Mouse (Mus musculus) liver, embryonic 14.5 days (tissue): Measurements from ENCODE around the gene Mrps34. TPM values are rescaled to one million over a fixed set of nuclear protein-coding genes. Genes with fewer than 3 reads are reported as not detected.

Source experiments
- ATAC-seq: fragments of 200-750 bp; cut with Nextera tagmentation; 2 replicates; pipeline ENCODE4 v1.8.0; 2017; ENCODE audit warnings: moderate number of reproducible peaks, mild to moderate bottlenecking, moderate library complexity; ENCODE audit not compliant: insufficient read depth
- DNase-seq, 3 experiments: peaks; one replicate each; pipeline ENCODE4 v3.0.0-alpha.2; 2012 to 2013; ENCODE audit warnings: low read depth in 3 of 3, low spot score in 3 of 3
- H3K27ac ChIP-seq: fragments of 300-500 bp; sonication (generic); 2 replicates; pipeline ENCODE4 v1.5.1; 2014; ENCODE audit warnings: moderate library complexity, mild to moderate bottlenecking, control low read depth, inconsistent platforms
- H3K27me3 ChIP-seq: fragments of 300-500 bp; sonication (generic); 2 replicates; pipeline ENCODE4 v1.6.1; 2014; ENCODE audit warnings: mild to moderate bottlenecking, low read length, moderate library complexity; ENCODE audit not compliant: control insufficient read depth, insufficient read depth
- H3K36me3 ChIP-seq: fragments of 300-500 bp; sonication (generic); replicated peaks from 2 replicates; pipeline ENCODE4 v1.6.1; 2014; ENCODE audit warnings: low read depth; ENCODE audit not compliant: control insufficient read depth, insufficient read depth
- H3K4me1 ChIP-seq, 2 experiments: fragments of 200-500 bp in 1 of 2; fragments of 300-500 bp in 1 of 2; sonication (generic) in 1 of 2; replicated peaks; 2 replicates each; pipeline ENCODE4 v1.6.1; 2012 to 2014; ENCODE audit warnings: antibody characterized with exemption in 1 of 2, inconsistent platforms in 1 of 2, low read length in 1 of 2; ENCODE audit not compliant: control insufficient read depth in 2 of 2, insufficient read depth in 2 of 2
- H3K4me2 ChIP-seq: fragments of 300-500 bp; sonication (generic); 2 replicates; pipeline ENCODE4 v1.6.1; 2014; ENCODE audit warnings: low read depth, mild to moderate bottlenecking, control low read depth, moderate library complexity
- H3K4me3 ChIP-seq, 2 experiments: fragments of 200-500 bp in 1 of 2; fragments of 300-500 bp in 1 of 2; sonication (generic) in 1 of 2; 2 replicates each; pipeline ENCODE4 v1.5.1; 2012 to 2014; ENCODE audit warnings: low read depth in 2 of 2, low read length in 2 of 2, mild to moderate bottlenecking in 2 of 2, control low read depth in 1 of 2, inconsistent platforms in 1 of 2, moderate library complexity in 1 of 2; ENCODE audit not compliant: insufficient read depth in 1 of 2
- H3K9ac ChIP-seq: fragments of 300-500 bp; sonication (generic); replicated peaks from 2 replicates; pipeline ENCODE4 v1.6.1; 2014; ENCODE audit warnings: mild to moderate bottlenecking, control low read depth, moderate library complexity
- H3K9me3 ChIP-seq: fragments of 300-500 bp; sonication (generic); 2 replicates; pipeline ENCODE4 v1.6.1; 2016; ENCODE audit warnings: low read length, mixed read lengths; ENCODE audit not compliant: control insufficient read depth
- CTCF ChIP-seq: IDR thresholded peaks from 2 replicates; pipeline ENCODE4 v1.5.1; 2016; ENCODE audit warnings: antibody characterized with exemption, low read depth, control low read depth
- EP300 ChIP-seq: IDR thresholded peaks from 2 replicates; pipeline ENCODE4 v1.6.1; 2016; ENCODE audit warnings: antibody characterized with exemption, low read depth
- WGBS: fragments of 180-500 bp; shearing (Covaris S2); extraction: QIAGEN DNeasy Blood & Tissue Kit; methylation state at CpG from one replicate; pipeline ENCODE4 v1.1.7; 2014; ENCODE audit not compliant: insufficient replicate concordance; 5-methylcytosine and 5-hydroxymethylcytosine counted together
- polyA plus RNA-seq, 2 experiments: library from polyadenylated mRNA; depleted of rRNA in 1 of 2; stranded (reverse) in 1 of 2; unstranded in 1 of 2; fragments of >200 nt; fragmentation: Nextera tagmentation in 1 of 2; extraction: Ambion mirVana in 1 of 2; gene quantifications; 2 replicates each; pipeline versions ENCODE4 v1.2.1 to v1.2.3; 2012 to 2014

Gene Mrps34
- polyA plus RNA-seq, 2 experiments = 43.5 to 49.2 TPM

- TF ChIP-seq CTCF (no peak; the same call in 1 of the 2 replicates), EP300 (peak; percentile 91)
- DNase-seq = peak; percentile 85 to 91 (median 90)
- H3K27ac ChIP-seq = peak overlapping the region; percentile 69
- H3K4me2 ChIP-seq = peak overlapping the region; percentile 44
- no peak overlapping the region for H3K4me3 ChIP-seq
- ATAC-seq = peak; percentile 95
- H3K36me3 ChIP-seq = peaks cover 39% of the 10 kb centered on the region
- H3K27me3 ChIP-seq = no peaks in the 10 kb centered on the region
- 38% methylated on average over 6 of the region's 6 CpGs for WGBS
- H3K9ac ChIP-seq = peak overlapping the region; percentile 48
- H3K4me1 ChIP-seq = peaks cover 22 to 34% of the 10 kb centered on the region in 2 experiments
- H3K9me3 ChIP-seq = no peaks in the 10 kb centered on the region
Observed at GRCm38 (mm10) chr17:24858967-24859366, 35.9 kb upstream of the Mrps34 start.

GRCm38 (mm10) chr17:24860076-24860475, 34.8 kb upstream of the Mrps34 start:
- H3K9me3 ChIP-seq = no peaks in the 10 kb centered on the region
- ATAC-seq (peak; percentile 63), DNase-seq (no peak)
- H3K4me3 ChIP-seq = no peak overlapping the region
- 83% methylated on average over 8 of the region's 8 CpGs for WGBS
- H3K27ac ChIP-seq = peak overlapping the region; percentile 69
- H3K9ac ChIP-seq = peak overlapping the region; percentile 0; the same call in 1 of the 2 replicates
- H3K27me3 ChIP-seq = no peaks in the 10 kb centered on the region
- H3K36me3 ChIP-seq = peaks cover 36% of the 10 kb centered on the region
- H3K4me1 ChIP-seq = peaks cover 22 to 34% of the 10 kb centered on the region in 2 experiments
- 0 out of 2 replicates have a peak, but pooled peaks have one; percentile 36 for TF ChIP-seq CTCF
- TF ChIP-seq EP300 = no peak
- H3K4me2 ChIP-seq = peak overlapping the region; percentile 36

- Histone ChIP-seq H3K4me3 (no peak overlapping the region), H3K36me3 (peaks cover 31% of the 10 kb centered on the region), H3K4me2 (no peak overlapping the region), H3K27me3 (no peaks in the 10 kb centered on the region), H3K4me1 (peaks cover 22 to 34% of the 10 kb centered on the region in 2 experiments), H3K27ac (no peak overlapping the region), H3K9me3 (no peaks in the 10 kb centered on the region), H3K9ac (no peak overlapping the region)
- no peak for DNase-seq
- ATAC-seq = no peak
- 85% methylated on average over 3 of the region's 3 CpGs for WGBS
- no peak for TF ChIP-seq EP300
- TF ChIP-seq CTCF = no peak
Observed at GRCm38 (mm10) chr17:24861785-24862184, 33.1 kb upstream of the Mrps34 start.

GRCm38 (mm10) chr17:24865776-24866175, 29.1 kb upstream of the Mrps34 start, which contains the start of gene Igfals:
Gene Igfals (plus strand): TSS chr17:24865997.
- Histone ChIP-seq H3K4me3 (no peak within 1 kb of the TSS), H3K9ac (no peak within 1 kb of the TSS), H3K4me1 (no peaks in the 10 kb centered on the region; a peak in 2 of 4 replicates), H3K27me3 (no peaks in the 10 kb centered on the region), H3K36me3 (peaks cover 26% of the 10 kb centered on the region), H3K9me3 (no peaks in the 10 kb centered on the region), H3K27ac (no peak within 1 kb of the TSS), H3K4me2 (no peak within 1 kb of the TSS)
- ATAC-seq (no peak), DNase-seq (no peak)
- TF ChIP-seq EP300 = no peak
- no peak for TF ChIP-seq CTCF
- 86% methylated on average over 8 of the region's 8 CpGs for WGBS

- Histone ChIP-seq H3K9ac (no peak overlapping the region), H3K4me1 (no peaks in the 10 kb centered on the region), H3K9me3 (no peaks in the 10 kb centered on the region), H3K4me3 (no peak overlapping the region), H3K4me2 (no peak overlapping the region), H3K36me3 (peaks cover 9% of the 10 kb centered on the region), H3K27me3 (no peaks in the 10 kb centered on the region), H3K27ac (no peak overlapping the region)
- WGBS = 80% methylated on average over 10 of the region's 10 CpGs
- ATAC-seq (no peak), DNase-seq (no peak)
- TF ChIP-seq CTCF (no peak), EP300 (no peak)
Observed at GRCm38 (mm10) chr17:24867914-24868313, 27.0 kb upstream of the Mrps34 start.
